Mouse (Mus musculus): ENCODE data around the gene Cadm1. TPM values are rescaled to one million over a fixed set of nuclear protein-coding genes. Genes with fewer than 3 reads are reported as not detected.

Cadm1 gene
- total and polyA plus RNA-seq, 2 experiments from 2014 or later = 3.7 to 5.5 TPM

- H3K9me3 ChIP-seq (replicated peaks; ENCODE audit: control insufficient read depth, low read length) = no peaks in the 10 kb centered on the region
- no peak for TF ChIP-seq EP300 (IDR thresholded peaks at IDR 0.05; ENCODE audit: low read depth)
- no peak for TF ChIP-seq CTCF (IDR thresholded peaks at IDR 0.05; ENCODE audit: low read depth)
- H3K27ac ChIP-seq (ENCODE audit: low read depth) = no peak overlapping the region
- no peaks in the 10 kb centered on the region for H3K36me3 ChIP-seq (replicated peaks; ENCODE audit: control insufficient read depth, insufficient read depth, low read length)
- DNase-seq (ENCODE audit: low spot score) (no peak), ATAC-seq (ENCODE audit: insufficient read depth, low read depth) (no peak)
- no peak overlapping the region for H3K4me2 ChIP-seq (ENCODE audit: low read depth, low read length)
- peaks cover 11% of the 10 kb centered on the region for H3K4me1 ChIP-seq (ENCODE audit: control insufficient read depth, insufficient read depth)
- H3K9ac ChIP-seq (replicated peaks; ENCODE audit: low read depth, low read length) = no peak overlapping the region
- H3K4me3 ChIP-seq (ENCODE audit: low read depth, low read length) = no peak overlapping the region
- no peaks in the 10 kb centered on the region for H3K27me3 ChIP-seq (ENCODE audit: control insufficient read depth, insufficient read depth, low read length)
- 79% methylated on average over 11 of the region's 11 CpGs for WGBS
Measured at GRCm38 (mm10) chr9:47674766-47675713, 145.1 kb downstream of the Cadm1 start.

- ATAC-seq (ENCODE audit: insufficient read depth, low read depth) (no peak), DNase-seq (ENCODE audit: low spot score) (no peak)
- Histone ChIP-seq H3K9ac (replicated peaks; ENCODE audit: low read depth, low read length) (no peak overlapping the region), H3K4me2 (ENCODE audit: low read depth, low read length) (no peak overlapping the region), H3K4me1 (ENCODE audit: control insufficient read depth, insufficient read depth) (peaks cover 5% of the 10 kb centered on the region; the same call in 1 of the 2 replicates), H3K27ac (ENCODE audit: low read depth) (no peak overlapping the region), H3K36me3 (replicated peaks; ENCODE audit: control insufficient read depth, insufficient read depth, low read length) (no peaks in the 10 kb centered on the region), H3K4me3 (ENCODE audit: low read depth, low read length) (no peak overlapping the region), H3K27me3 (ENCODE audit: control insufficient read depth, insufficient read depth, low read length) (no peaks in the 10 kb centered on the region), H3K9me3 (replicated peaks; ENCODE audit: control insufficient read depth, low read length) (no peaks in the 10 kb centered on the region)
- TF ChIP-seq CTCF (IDR thresholded peaks at IDR 0.05; ENCODE audit: low read depth) = no peak
- 82% methylated on average over 2 of the region's 2 CpGs for WGBS
Measured at GRCm38 (mm10) chr9:47686881-47687280, 156.9 kb downstream of the Cadm1 start.

GRCm38 (mm10) chr9:47687604-47688003 lies 157.6 kb downstream of the Cadm1 start:
- H3K9ac ChIP-seq (replicated peaks; ENCODE audit: low read depth, low read length) = no peak overlapping the region
- H3K27me3 ChIP-seq (ENCODE audit: control insufficient read depth, insufficient read depth, low read length) = no peaks in the 10 kb centered on the region
- H3K27ac ChIP-seq (ENCODE audit: low read depth) = no peak overlapping the region
- no peak overlapping the region for H3K4me3 ChIP-seq (ENCODE audit: low read depth, low read length)
- H3K9me3 ChIP-seq (replicated peaks; ENCODE audit: control insufficient read depth, low read length) = no peaks in the 10 kb centered on the region
- H3K4me2 ChIP-seq (ENCODE audit: low read depth, low read length) = no peak overlapping the region
- peaks cover 5% of the 10 kb centered on the region; the same call in 1 of the 2 replicates for H3K4me1 ChIP-seq (ENCODE audit: control insufficient read depth, insufficient read depth)
- 77% methylated on average over 5 of the region's 5 CpGs for WGBS
- DNase-seq (ENCODE audit: low spot score) (no peak), ATAC-seq (ENCODE audit: insufficient read depth, low read depth) (no peak)
- H3K36me3 ChIP-seq (replicated peaks; ENCODE audit: control insufficient read depth, insufficient read depth, low read length) = no peaks in the 10 kb centered on the region
- TF ChIP-seq CTCF (IDR thresholded peaks at IDR 0.05; ENCODE audit: low read depth) (no peak), EP300 (IDR thresholded peaks at IDR 0.05; ENCODE audit: low read depth) (no peak)

- peak overlapping the region; percentile 8; the same call in 1 of the 2 replicates for H3K4me3 ChIP-seq (ENCODE audit: low read depth, low read length)
- no peaks in the 10 kb centered on the region for H3K36me3 ChIP-seq (replicated peaks; ENCODE audit: control insufficient read depth, insufficient read depth, low read length)
- ATAC-seq (ENCODE audit: insufficient read depth, low read depth) (peak; percentile 79), DNase-seq (ENCODE audit: low spot score) (peak; percentile 63)
- peaks cover 5% of the 10 kb centered on the region; the same call in 1 of the 2 replicates for H3K4me1 ChIP-seq (ENCODE audit: control insufficient read depth, insufficient read depth)
- no peak overlapping the region for H3K9ac ChIP-seq (replicated peaks; ENCODE audit: low read depth, low read length)
- H3K27ac ChIP-seq (ENCODE audit: low read depth) = peak overlapping the region; percentile 43; the same call in 1 of the 2 replicates
- H3K9me3 ChIP-seq (replicated peaks; ENCODE audit: control insufficient read depth, low read length) = no peaks in the 10 kb centered on the region
- TF ChIP-seq EP300 (IDR thresholded peaks at IDR 0.05; ENCODE audit: low read depth) = 0 out of 2 replicates have a peak, but pooled peaks have one; percentile 28
- TF ChIP-seq CTCF (IDR thresholded peaks at IDR 0.05; ENCODE audit: low read depth) = no peak
- no peaks in the 10 kb centered on the region for H3K27me3 ChIP-seq (ENCODE audit: control insufficient read depth, insufficient read depth, low read length)
- 12% methylated on average over 10 of the region's 10 CpGs for WGBS
- H3K4me2 ChIP-seq (ENCODE audit: low read depth, low read length) = peak overlapping the region; percentile 35
Measured at GRCm38 (mm10) chr9:47688297-47688696, 158.3 kb downstream of the Cadm1 start.

GRCm38 (mm10) chr9:47692911-47693310 lies 162.9 kb downstream of the Cadm1 start:
- Histone ChIP-seq H3K4me3 (ENCODE audit: low read depth, low read length) (no peak overlapping the region), H3K27ac (ENCODE audit: low read depth) (no peak overlapping the region), H3K9ac (replicated peaks; ENCODE audit: low read depth, low read length) (no peak overlapping the region), H3K4me2 (ENCODE audit: low read depth, low read length) (no peak overlapping the region), H3K27me3 (ENCODE audit: control insufficient read depth, insufficient read depth, low read length) (no peaks in the 10 kb centered on the region; the same call in 1 of the 2 replicates), H3K4me1 (ENCODE audit: control insufficient read depth, insufficient read depth) (peaks cover 5% of the 10 kb centered on the region; the same call in 1 of the 2 replicates), H3K36me3 (replicated peaks; ENCODE audit: control insufficient read depth, insufficient read depth, low read length) (no peaks in the 10 kb centered on the region), H3K9me3 (replicated peaks; ENCODE audit: control insufficient read depth, low read length) (no peaks in the 10 kb centered on the region)
- DNase-seq (ENCODE audit: low spot score) = no peak
- TF ChIP-seq EP300 (IDR thresholded peaks at IDR 0.05; ENCODE audit: low read depth) = no peak
- TF ChIP-seq CTCF (IDR thresholded peaks at IDR 0.05; ENCODE audit: low read depth) = no peak
- ATAC-seq (ENCODE audit: insufficient read depth, low read depth) = no peak
- 75% methylated on average over 13 of the region's 13 CpGs for WGBS
